29 mouse cellular contexts compared by ENCODE assay signal in the genomic region with DNA sequence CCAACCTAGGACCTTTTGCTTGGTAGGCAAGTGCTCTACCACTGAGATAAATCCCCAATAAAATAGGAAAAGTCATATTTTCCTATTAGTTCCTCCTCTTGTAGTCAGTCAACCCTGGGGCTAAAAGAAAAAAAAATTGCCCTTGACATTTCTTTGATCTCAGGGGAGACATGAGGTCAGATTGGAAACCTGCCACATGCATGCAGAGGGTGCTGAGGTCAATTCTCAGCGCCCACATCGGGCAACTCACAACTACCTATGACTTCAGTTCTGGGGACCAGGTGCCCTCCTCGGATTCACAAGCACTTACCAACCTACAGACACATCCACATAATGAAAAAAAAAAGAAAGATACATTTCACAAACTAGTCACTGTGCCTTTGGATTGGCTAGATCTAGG. TPM values are rescaled to one million over a fixed set of nuclear protein-coding genes. Genes with fewer than 3 reads are reported as not detected.
"Had no signal": no experiment of that assay in that cellular context is flagged by ENCODE, and none has a peak within 500 bp of the region (broad histone marks: within the 10 kb centered on the region; RNA-seq: fewer than 3 reads in every experiment).

No protein-coding gene starts in this region.

- DNase-seq: gastrocnemius, postnatal 14 days; gastrocnemius, postnatal 36 days; heart, adult 11 months; heart, adult 2 months; heart, postnatal 14 days; heart, postnatal 36 days; kidney, adult 11 months; kidney, adult 2 months; kidney, postnatal 14 days; liver; liver, embryonic 13.5 days; liver, postnatal 0 days had no signal

RNA-seq across cellular contexts. Expression of a gene that starts 2.2 kb away (rescaled TPM):
- total RNA-seq: gastrocnemius, adult 8-10 months; gastrocnemius, postnatal 14 days; gastrocnemius, postnatal 36 days; heart, adult 2 months; heart, postnatal 14 days; heart, postnatal 36 days; hematopoietic stem cell, adult 5-6 weeks; left cerebral cortex, adult 2 months had no signal
- polyA plus RNA-seq: heart, embryonic 11.5 days; heart, embryonic 13.5 days; heart, embryonic 15.5 days; heart, postnatal 0 days; intestine, embryonic 14.5 days; intestine, embryonic 16.5 days; kidney, adult 2 months; kidney, embryonic 15.5 days; kidney, postnatal 0 days; large intestine, adult 2 months; limb, embryonic 10.5 days; limb, embryonic 12.5 days; limb, embryonic 14.5 days; liver, embryonic 11.5 days; liver, embryonic 13.5 days; liver, embryonic 15.5 days; liver, postnatal 0 days had no signal
